8 mouse cellular contexts compared by ENCODE assay signal in genomic region chr10:79873715-79874289, GRCm38 (mm10). TPM values are rescaled to one million over a fixed set of nuclear protein-coding genes. Genes with fewer than 3 reads are reported as not detected.
A peak's percentile ranks its signal among the peaks of the same experiment; 100 is the strongest.
DNase-seq lines count a peak whose midpoint lies in the region; ATAC-seq lines count a peak whose summit lies in the region.

No protein-coding gene starts in this region.

- H3K4me2 ChIP-seq in limb, embryonic 11.5 days (ENCODE audit: low read depth, severe bottlenecking): peak overlapping the region; percentile 68
- H3K4me2 ChIP-seq in stomach, embryonic 15.5 days: peak overlapping the region; percentile 99

- peak overlapping the region; percentile 94 for H3K9ac ChIP-seq in limb, embryonic 11.5 days (ENCODE audit: low read length)
- H3K9ac ChIP-seq in stomach, embryonic 15.5 days: peak overlapping the region; percentile 69

- H3K36me3 ChIP-seq in limb, embryonic 11.5 days (ENCODE audit: control insufficient read depth, insufficient read depth, low read length): peaks cover 8% of the 10 kb centered on the region; the same call in 1 of the 2 replicates
- H3K36me3 ChIP-seq in stomach, embryonic 15.5 days: no peaks in the 10 kb centered on the region

- H3K9me3 ChIP-seq in limb, embryonic 11.5 days (ENCODE audit: control insufficient read depth, low read length): no peaks in the 10 kb centered on the region
- no peaks in the 10 kb centered on the region for H3K9me3 ChIP-seq in stomach, embryonic 15.5 days

- peak overlapping the region; percentile 66 for H3K27ac ChIP-seq in limb, embryonic 11.5 days (replicated peaks; ENCODE audit: low read depth, low read length)
- H3K27ac ChIP-seq in stomach, embryonic 15.5 days: 0 out of 2 replicates have a peak overlapping the region, but pooled peaks have one; percentile 40

- peaks cover 13% of the 10 kb centered on the region for H3K4me1 ChIP-seq in limb, embryonic 11.5 days (ENCODE audit: control insufficient read depth, insufficient read depth, low read length)
- peaks cover 23% of the 10 kb centered on the region; the same call in 1 of the 2 replicates for H3K4me1 ChIP-seq in stomach, embryonic 15.5 days

- no peaks in the 10 kb centered on the region for H3K27me3 ChIP-seq in limb, embryonic 11.5 days (ENCODE audit: control insufficient read depth, insufficient read depth, low read length)
- no peaks in the 10 kb centered on the region for H3K27me3 ChIP-seq in stomach, embryonic 15.5 days (replicated peaks)

- DNase-seq in cerebellum, adult 9-11 months: peak; percentile 53
- DNase-seq in cerebellum, adult 18-20 months: no peak
- DNase-seq in retina, postnatal 1 day: peak; percentile 46
- no peak for DNase-seq in retina, embryonic 14.5 days (ENCODE audit: low spot score)
- peak; percentile 62 for DNase-seq in limb, embryonic 11.5 days (ENCODE audit: low spot score)
- DNase-seq in adipocyte (ENCODE audit: low spot score): no peak
- no peak for DNase-seq in gastrocnemius, postnatal 36 days

- H3K4me3 ChIP-seq in limb, embryonic 11.5 days (ENCODE audit: low read depth, low read length): peak overlapping the region; percentile 72
- peak overlapping the region; percentile 70 for H3K4me3 ChIP-seq in stomach, embryonic 15.5 days (replicated peaks)

- intact Hi-C loops in gastrocnemius, postnatal 36 days (cut with DNase I): no loop called here

- no peak; the same call in 1 of the 2 replicates for ATAC-seq in limb, embryonic 11.5 days (ENCODE audit: insufficient number of reproducible peaks, low FRiP score, low TSS enrichment, low read depth)
- ATAC-seq in stomach, embryonic 15.5 days (ENCODE audit: insufficient read depth, low FRiP score, low read depth): no peak

- WGBS in limb, embryonic 11.5 days: under 1% methylated on average over 26 of the region's 26 CpGs
- WGBS in stomach, embryonic 15.5 days: 2% methylated on average over 26 of the region's 26 CpGs

RNA-seq across cellular contexts. Expression of gene Prtn3, which starts 0.5 kb away (rescaled TPM):
- polyA plus RNA-seq in limb, embryonic 11.5 days (2014; fragmentation: Nextera tagmentation; extraction: Ambion mirVana): 16.0 and 19.6 TPM in 2 replicates
- 5.2 and 10.6 TPM in 2 replicates for polyA plus RNA-seq in stomach, embryonic 15.5 days (2015; fragmentation: Nextera tagmentation; extraction: Ambion mirVana)
- not detected for total RNA-seq in gastrocnemius, postnatal 36 days (2021)

RNA-seq across cellular contexts. Expression of gene Plppr3, which starts 0.6 kb away (rescaled TPM):
- 95.1 and 95.7 TPM in 2 replicates for polyA plus RNA-seq in limb, embryonic 11.5 days (2014; fragmentation: Nextera tagmentation; extraction: Ambion mirVana)
- polyA plus RNA-seq in stomach, embryonic 15.5 days (2015; fragmentation: Nextera tagmentation; extraction: Ambion mirVana): 32.9 and 36.1 TPM in 2 replicates
- total RNA-seq in gastrocnemius, postnatal 36 days (2021): not detected

RNA-seq across cellular contexts. Expression of gene Elane, which starts 12.2 kb away (rescaled TPM):
- polyA plus RNA-seq in limb, embryonic 11.5 days (2014; fragmentation: Nextera tagmentation; extraction: Ambion mirVana): 0.20 TPM in 1 of 2 replicates, not detected in the other
- 3.8 and 11.1 TPM in 2 replicates for polyA plus RNA-seq in stomach, embryonic 15.5 days (2015; fragmentation: Nextera tagmentation; extraction: Ambion mirVana)
- total RNA-seq in gastrocnemius, postnatal 36 days (2021): not detected

RNA-seq across cellular contexts. Expression of gene Cfd, which starts 16.9 kb away (rescaled TPM):
- not detected in 2 replicates for polyA plus RNA-seq in limb, embryonic 11.5 days (2014; fragmentation: Nextera tagmentation; extraction: Ambion mirVana)
- polyA plus RNA-seq in stomach, embryonic 15.5 days (2015; fragmentation: Nextera tagmentation; extraction: Ambion mirVana): not detected in 2 replicates
- total RNA-seq in gastrocnemius, postnatal 36 days (2021): 10 to 100 TPM; 47.6 to 86.0 TPM

RNA-seq across cellular contexts. Expression of gene Ptbp1, which starts 19.6 kb away (rescaled TPM):
- 328 and 351 TPM in 2 replicates for polyA plus RNA-seq in limb, embryonic 11.5 days (2014; fragmentation: Nextera tagmentation; extraction: Ambion mirVana)
- polyA plus RNA-seq in stomach, embryonic 15.5 days (2015; fragmentation: Nextera tagmentation; extraction: Ambion mirVana): 295 and 299 TPM in 2 replicates
- 10 to 100 TPM; 17.2 to 17.4 TPM for total RNA-seq in gastrocnemius, postnatal 36 days (2021)

Comparison
In these comparisons a context has a peak if more than half of its experiments do, and no peak if none do; other contexts are left out.
1. DNase-seq: peak in cerebellum, adult 9-11 months (single experiment), retina, postnatal 1 day (single experiment) and limb, embryonic 11.5 days (single experiment); none in cerebellum, adult 18-20 months (0 of 2), retina, embryonic 14.5 days (single experiment), adipocyte (single experiment) and gastrocnemius, postnatal 36 days (0 of 2).